Mouse (Mus musculus): ENCODE measurements around the gene Vrk3. TPM values are rescaled to one million over a fixed set of nuclear protein-coding genes. Genes with fewer than 3 reads are reported as not detected.
A peak's percentile ranks its signal among the peaks of the same experiment; 100 is the strongest.

Vrk3 gene
- polyA plus RNA-seq, 1 experiment from 2014 or later = 24.8 TPM

DNA sequence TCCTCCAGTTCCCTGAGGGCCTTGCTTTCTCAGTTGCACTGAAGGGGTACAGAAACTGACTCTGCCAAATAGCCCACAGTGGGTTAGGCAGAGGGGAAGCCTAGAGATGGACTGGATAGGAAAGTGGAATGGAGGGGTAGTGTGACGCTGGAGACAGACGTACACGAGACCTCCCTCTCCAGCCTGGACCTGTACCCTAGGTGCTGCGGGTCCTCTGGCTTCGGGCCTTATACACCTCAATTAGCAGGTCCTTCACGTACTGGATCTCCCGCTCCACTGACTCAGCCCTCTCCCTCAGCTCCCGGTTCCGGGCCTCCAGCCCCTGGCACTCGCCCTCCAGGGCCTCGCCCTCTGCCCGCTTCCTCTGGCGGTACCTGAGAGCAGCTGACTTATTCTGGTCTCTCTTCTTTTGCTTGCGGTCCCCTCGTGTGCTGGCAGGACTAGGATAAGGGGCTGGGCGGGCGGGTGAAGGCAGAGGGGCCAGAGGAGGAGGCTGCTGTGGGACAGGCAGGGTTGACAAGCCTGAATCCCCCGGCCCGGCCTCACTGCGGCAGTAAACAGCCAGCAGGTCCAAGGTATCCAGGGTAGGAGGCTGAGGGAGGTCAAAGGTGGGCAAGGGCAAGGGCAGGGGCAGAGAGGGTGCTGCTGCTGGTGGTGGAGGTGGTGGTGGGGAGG is 64.6 kb downstream of the Vrk3 start:
- H3K36me3 ChIP-seq (ENCODE audit: control insufficient read depth, insufficient read depth, low read length) = peaks cover 18% of the 10 kb centered on the region
- ATAC-seq (ENCODE audit: low read depth) (no peak), DNase-seq (ENCODE audit: low spot score) (no peak)
- peaks cover 8% of the 10 kb centered on the region for H3K4me1 ChIP-seq (ENCODE audit: control insufficient read depth, insufficient read depth, low read length)
- H3K27me3 ChIP-seq (replicated peaks; ENCODE audit: control insufficient read depth, insufficient read depth, low read length) = no peaks in the 10 kb centered on the region
- H3K4me3 ChIP-seq (ENCODE audit: low read depth, low read length) = no peak overlapping the region
- no peaks in the 10 kb centered on the region for H3K9me3 ChIP-seq (ENCODE audit: control insufficient read depth, low read length)
- no peak overlapping the region for H3K9ac ChIP-seq (ENCODE audit: low read depth, low read length)
- 90% methylated on average over 18 of the region's 20 CpGs for WGBS
- no peak overlapping the region for H3K27ac ChIP-seq (replicated peaks; ENCODE audit: low read depth, low read length)
- H3K4me2 ChIP-seq (ENCODE audit: low read depth, low read length) = no peak overlapping the region

DNA sequence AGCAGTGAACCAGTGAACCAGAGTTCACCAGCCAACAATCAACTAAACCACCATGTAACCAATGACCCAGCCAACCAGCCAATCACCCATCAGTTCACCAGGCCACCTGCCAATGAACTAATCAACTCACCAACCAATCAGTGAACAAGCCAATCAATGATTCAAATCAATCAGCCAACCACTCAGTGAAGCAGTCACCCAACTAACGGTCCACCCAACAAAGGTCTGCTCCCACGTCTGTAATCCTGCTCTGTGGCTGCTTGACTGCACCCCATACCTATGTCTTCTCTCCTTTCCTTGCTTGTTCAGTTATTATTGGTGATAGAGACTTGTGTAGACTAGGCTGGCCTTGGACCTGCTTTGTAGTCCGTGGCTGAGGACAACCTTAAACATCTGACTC is 65.8 kb downstream of the Vrk3 start:
- Histone ChIP-seq H3K27ac (replicated peaks; ENCODE audit: low read depth, low read length) (no peak overlapping the region), H3K4me1 (ENCODE audit: control insufficient read depth, insufficient read depth, low read length) (peaks cover 20% of the 10 kb centered on the region), H3K27me3 (replicated peaks; ENCODE audit: control insufficient read depth, insufficient read depth, low read length) (no peaks in the 10 kb centered on the region), H3K4me3 (ENCODE audit: low read depth, low read length) (no peak overlapping the region), H3K9ac (ENCODE audit: low read depth, low read length) (no peak overlapping the region), H3K36me3 (ENCODE audit: control insufficient read depth, insufficient read depth, low read length) (peaks cover 18% of the 10 kb centered on the region), H3K4me2 (ENCODE audit: low read depth, low read length) (no peak overlapping the region), H3K9me3 (ENCODE audit: control insufficient read depth, low read length) (no peaks in the 10 kb centered on the region)
- 94% methylated on average over 3 of the region's 3 CpGs for WGBS
- ATAC-seq (ENCODE audit: low read depth) = no peak
- no peak for DNase-seq (ENCODE audit: low spot score)

GRCm38 (mm10) chr7:44814423-44814822 is 66.2 kb downstream of the Vrk3 start:
- WGBS = 89% methylated on average over 4 of the region's 4 CpGs
- Histone ChIP-seq H3K4me3 (ENCODE audit: low read depth, low read length) (peak overlapping the region; percentile 86; the same call in 1 of the 2 replicates), H3K9ac (ENCODE audit: low read depth, low read length) (no peak overlapping the region), H3K9me3 (ENCODE audit: control insufficient read depth, low read length) (no peaks in the 10 kb centered on the region), H3K4me2 (ENCODE audit: low read depth, low read length) (peak overlapping the region; percentile 76), H3K4me1 (ENCODE audit: control insufficient read depth, insufficient read depth, low read length) (peaks cover 20% of the 10 kb centered on the region), H3K27me3 (replicated peaks; ENCODE audit: control insufficient read depth, insufficient read depth, low read length) (no peaks in the 10 kb centered on the region), H3K36me3 (ENCODE audit: control insufficient read depth, insufficient read depth, low read length) (peaks cover 18% of the 10 kb centered on the region), H3K27ac (replicated peaks; ENCODE audit: low read depth, low read length) (no peak overlapping the region)
- no peak for ATAC-seq (ENCODE audit: low read depth)
- no peak for DNase-seq (ENCODE audit: low spot score)

DNA sequence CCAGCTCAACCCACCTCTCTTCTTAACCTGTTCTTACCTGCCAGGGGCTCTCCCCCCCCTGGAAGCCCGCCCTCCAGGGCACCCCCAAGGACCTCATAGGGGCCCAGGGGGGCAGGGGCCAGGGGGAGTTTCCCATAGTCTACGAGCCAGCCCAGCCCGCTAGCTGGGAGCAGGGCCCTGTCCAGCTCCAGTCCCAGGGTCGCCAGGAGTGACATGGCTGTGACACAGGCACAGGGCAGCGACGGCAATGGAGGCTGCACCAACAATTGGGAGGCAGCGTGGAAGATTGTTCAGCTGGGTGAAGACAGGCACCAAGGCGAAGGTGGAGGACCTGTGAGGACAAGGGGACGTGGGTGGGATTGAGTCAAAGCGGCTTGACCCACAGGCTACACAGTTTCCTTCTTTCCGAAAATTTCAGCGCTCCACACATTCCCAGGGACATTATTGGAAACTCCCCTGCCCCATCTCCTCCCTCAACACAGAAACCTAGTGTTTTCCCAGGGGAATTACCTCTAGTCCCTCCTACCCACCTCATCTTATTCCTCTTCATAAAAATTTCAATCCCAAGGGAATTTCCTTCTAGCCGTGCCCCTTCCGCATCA is 66.8 kb downstream of the Vrk3 start:
- H3K4me1 ChIP-seq (ENCODE audit: control insufficient read depth, insufficient read depth, low read length) = peaks cover 20% of the 10 kb centered on the region
- peak overlapping the region; percentile 99 for H3K9ac ChIP-seq (ENCODE audit: low read depth, low read length)
- WGBS = 31% methylated on average over 14 of the region's 14 CpGs
- DNase-seq (ENCODE audit: low spot score) = no peak
- H3K27me3 ChIP-seq (replicated peaks; ENCODE audit: control insufficient read depth, insufficient read depth, low read length) = no peaks in the 10 kb centered on the region
- H3K27ac ChIP-seq (replicated peaks; ENCODE audit: low read depth, low read length) = peak overlapping the region; percentile 97; the same call in 1 of the 2 replicates
- ATAC-seq (ENCODE audit: low read depth) = no peak
- H3K36me3 ChIP-seq (ENCODE audit: control insufficient read depth, insufficient read depth, low read length) = peaks cover 18% of the 10 kb centered on the region
- H3K9me3 ChIP-seq (ENCODE audit: control insufficient read depth, low read length) = no peaks in the 10 kb centered on the region
- H3K4me2 ChIP-seq (ENCODE audit: low read depth, low read length) = peak overlapping the region; percentile 76
- peak overlapping the region; percentile 86 for H3K4me3 ChIP-seq (ENCODE audit: low read depth, low read length)

DNA sequence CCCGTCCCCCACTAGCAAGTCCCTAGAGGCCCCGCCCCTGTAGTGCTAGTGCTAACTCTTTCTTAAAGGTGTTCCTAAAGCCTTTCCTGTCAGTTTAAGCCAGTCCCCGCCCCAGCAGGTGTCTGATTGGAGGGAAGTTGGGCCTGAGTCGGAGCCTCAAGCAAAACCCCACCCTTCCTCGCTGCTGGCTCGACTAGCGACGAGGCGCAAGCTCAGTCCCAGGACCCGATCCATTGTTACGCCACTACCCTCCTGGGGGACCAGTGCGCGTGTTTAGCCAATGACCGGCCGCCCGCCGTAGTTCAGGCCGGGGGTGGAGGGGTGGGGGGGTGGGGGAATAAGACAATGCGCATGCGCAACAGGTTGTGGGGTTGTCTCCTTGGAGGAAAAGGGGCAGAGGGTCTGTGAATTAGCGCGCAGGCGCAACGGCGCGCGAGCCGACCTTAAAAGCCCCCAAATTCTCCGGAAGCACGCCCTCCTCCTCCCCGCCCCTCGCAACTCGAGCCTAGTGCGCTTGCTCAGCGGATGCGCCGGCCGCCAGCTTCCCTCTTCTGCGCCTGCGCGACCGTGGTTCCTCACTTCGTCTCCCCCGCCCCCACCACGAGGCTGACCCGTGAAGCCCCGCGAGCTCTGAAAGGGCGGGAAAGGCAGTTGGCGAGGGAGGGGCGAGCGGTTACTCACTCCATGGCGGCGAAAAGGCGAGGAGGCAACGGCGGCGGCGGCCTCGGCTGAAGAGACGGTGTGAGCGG is 67.7 kb downstream of the Vrk3 start, which contains the start of the genes Nup62 and Il4i1:
TSS of gene Nup62 (plus strand) at position 368 of the 749 bp plus-strand sequence.
TSS of gene Il4i1 (plus strand) at position 667 of the 749 bp plus-strand sequence.
- H3K4me3 ChIP-seq (ENCODE audit: low read depth, low read length) = peak within 1 kb of the TSS; percentile 86
- under 1% methylated on average over 46 of the region's 62 CpGs for WGBS
- H3K9me3 ChIP-seq (ENCODE audit: control insufficient read depth, low read length) = no peaks in the 10 kb centered on the region
- peak within 1 kb of the TSS; percentile 99 for H3K9ac ChIP-seq (ENCODE audit: low read depth, low read length)
- H3K36me3 ChIP-seq (ENCODE audit: control insufficient read depth, insufficient read depth, low read length) = peaks cover 18% of the 10 kb centered on the region
- DNase-seq (ENCODE audit: low spot score) = peak; percentile 99
- peak; percentile 94 for ATAC-seq (ENCODE audit: low read depth)
- peak within 1 kb of the TSS; percentile 97 for H3K27ac ChIP-seq (replicated peaks; ENCODE audit: low read depth, low read length)
- peaks cover 20% of the 10 kb centered on the region for H3K4me1 ChIP-seq (ENCODE audit: control insufficient read depth, insufficient read depth, low read length)
- peak within 1 kb of the TSS; percentile 76 for H3K4me2 ChIP-seq (ENCODE audit: low read depth, low read length)
- no peaks in the 10 kb centered on the region for H3K27me3 ChIP-seq (replicated peaks; ENCODE audit: control insufficient read depth, insufficient read depth, low read length)

DNA sequence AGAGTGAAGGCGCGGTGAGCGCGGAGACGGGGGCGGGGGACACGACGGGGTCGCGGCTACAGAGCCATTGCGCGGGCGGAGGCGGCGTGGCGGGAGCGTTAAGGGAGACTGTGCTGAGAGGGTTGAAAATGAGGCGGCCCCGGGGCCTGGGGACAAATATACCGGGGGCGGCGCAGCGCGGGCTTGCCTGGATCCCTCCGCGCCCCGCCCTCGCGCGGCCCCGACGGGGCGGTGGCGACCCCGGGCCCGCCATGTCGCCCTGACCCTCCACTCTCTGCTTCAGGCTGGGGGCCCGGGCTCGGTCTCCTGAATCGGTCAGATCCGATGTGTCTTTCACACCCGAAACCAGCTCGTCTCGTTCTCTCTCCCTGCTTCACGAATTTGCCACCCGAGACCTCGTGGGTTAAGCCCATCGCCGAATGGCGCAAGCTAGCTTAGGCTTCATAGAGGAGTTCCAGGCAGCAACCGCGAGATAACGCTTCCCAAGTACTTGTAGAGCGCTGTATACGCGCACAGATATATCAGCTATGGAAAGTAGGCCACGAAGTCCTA is 68.3 kb downstream of the Vrk3 start, which contains the start of gene Atf5:
TSS of gene Atf5 (minus strand) at position 189 of the 552 bp plus-strand sequence.
- under 1% methylated on average over 22 of the region's 57 CpGs for WGBS
- ATAC-seq (ENCODE audit: low read depth) (peak; percentile 24), DNase-seq (ENCODE audit: low spot score) (peak; percentile 74)
- peaks cover 20% of the 10 kb centered on the region for H3K4me1 ChIP-seq (ENCODE audit: control insufficient read depth, insufficient read depth, low read length)
- peak within 1 kb of the TSS; percentile 76 for H3K4me2 ChIP-seq (ENCODE audit: low read depth, low read length)
- no peaks in the 10 kb centered on the region for H3K9me3 ChIP-seq (ENCODE audit: control insufficient read depth, low read length)
- H3K9ac ChIP-seq (ENCODE audit: low read depth, low read length) = peak within 1 kb of the TSS; percentile 99
- H3K27ac ChIP-seq (replicated peaks; ENCODE audit: low read depth, low read length) = peak within 1 kb of the TSS; percentile 97
- H3K36me3 ChIP-seq (ENCODE audit: control insufficient read depth, insufficient read depth, low read length) = peaks cover 18% of the 10 kb centered on the region
- peak within 1 kb of the TSS; percentile 86 for H3K4me3 ChIP-seq (ENCODE audit: low read depth, low read length)
- H3K27me3 ChIP-seq (replicated peaks; ENCODE audit: control insufficient read depth, insufficient read depth, low read length) = no peaks in the 10 kb centered on the region

GRCm38 (mm10) chr7:44817441-44817840 is 69.2 kb downstream of the Vrk3 start:
- H3K9ac ChIP-seq (ENCODE audit: low read depth, low read length) = peak overlapping the region; percentile 99
- peaks cover 20% of the 10 kb centered on the region for H3K4me1 ChIP-seq (ENCODE audit: control insufficient read depth, insufficient read depth, low read length)
- peaks cover 9% of the 10 kb centered on the region for H3K36me3 ChIP-seq (ENCODE audit: control insufficient read depth, insufficient read depth, low read length)
- DNase-seq (ENCODE audit: low spot score) = no peak
- H3K27me3 ChIP-seq (replicated peaks; ENCODE audit: control insufficient read depth, insufficient read depth, low read length) = no peaks in the 10 kb centered on the region
- peak overlapping the region; percentile 76 for H3K4me2 ChIP-seq (ENCODE audit: low read depth, low read length)
- WGBS = 30% methylated on average over 3 of the region's 3 CpGs
- H3K4me3 ChIP-seq (ENCODE audit: low read depth, low read length) = peak overlapping the region; percentile 86
- H3K27ac ChIP-seq (replicated peaks; ENCODE audit: low read depth, low read length) = peak overlapping the region; percentile 97
- no peaks in the 10 kb centered on the region for H3K9me3 ChIP-seq (ENCODE audit: control insufficient read depth, low read length)
- ATAC-seq (ENCODE audit: low read depth) = no peak

DNA sequence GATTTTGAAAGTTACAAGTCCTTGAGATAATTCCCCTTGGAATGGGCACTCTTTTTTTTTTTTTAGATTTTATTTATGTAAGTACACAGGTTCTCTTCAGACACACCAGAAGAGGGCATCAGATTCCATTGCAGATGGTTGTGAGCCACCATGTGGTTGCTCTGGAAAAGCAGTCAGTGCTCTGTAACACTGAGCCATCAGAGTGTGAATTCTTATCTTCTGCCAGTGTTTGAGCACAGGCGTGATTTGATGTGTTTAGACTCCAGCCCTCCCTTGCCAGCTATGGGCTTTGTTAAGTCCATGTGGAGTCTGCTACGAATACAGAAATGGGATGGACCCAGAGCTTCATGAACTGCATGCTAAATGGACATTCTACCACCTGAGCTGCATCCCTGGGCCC is 70.0 kb downstream of the Vrk3 start:
- Histone ChIP-seq H3K36me3 (ENCODE audit: control insufficient read depth, insufficient read depth, low read length) (peaks cover 5% of the 10 kb centered on the region), H3K4me3 (ENCODE audit: low read depth, low read length) (peak overlapping the region; percentile 86), H3K27ac (replicated peaks; ENCODE audit: low read depth, low read length) (no peak overlapping the region; the same call in 1 of the 2 replicates), H3K9ac (ENCODE audit: low read depth, low read length) (peak overlapping the region; percentile 99), H3K4me2 (ENCODE audit: low read depth, low read length) (peak overlapping the region; percentile 76), H3K9me3 (ENCODE audit: control insufficient read depth, low read length) (no peaks in the 10 kb centered on the region), H3K4me1 (ENCODE audit: control insufficient read depth, insufficient read depth, low read length) (peaks cover 20% of the 10 kb centered on the region), H3K27me3 (replicated peaks; ENCODE audit: control insufficient read depth, insufficient read depth, low read length) (no peaks in the 10 kb centered on the region)
- 49% methylated on average over 2 of the region's 2 CpGs for WGBS
- DNase-seq (ENCODE audit: low spot score) = no peak
- ATAC-seq (ENCODE audit: low read depth) = no peak

Data from embryonic facial prominence, embryonic 14.5 days (tissue).